Mouse (Mus musculus) hematopoietic stem cell, adult 5-6 weeks (primary cell): ENCODE measurements around the gene Tcf7l1. TPM values are rescaled to one million over a fixed set of nuclear protein-coding genes. Genes with fewer than 3 reads are reported as not detected.

Experiments used
- ATAC-seq, 2 experiments: fragments of 125-278 bp in 1 of 2; replicated peaks in 1 of 2; 2 replicates each; pipeline ENCODE4 v1.8.0; 2016 to 2017; ENCODE audit warnings: inconsistent platforms in 2 of 2, mild to moderate bottlenecking in 2 of 2, moderate number of reproducible peaks in 2 of 2, low read depth in 1 of 2, moderate TSS enrichment in 1 of 2; ENCODE audit not compliant: low FRiP score in 2 of 2, poor library complexity in 2 of 2, severe bottlenecking in 2 of 2, insufficient read depth in 1 of 2, low TSS enrichment in 1 of 2
- total RNA-seq: library from RNA; stranded (forward); fragments of 172-1452, 232-1000 nt; gene quantifications from 2 replicates; pipeline ENCODE4 v1.2.3, GENCODE M21; 2017

Gene Tcf7l1
- total RNA-seq, 1 experiment from 2014 or later = 0.25 TPM

GRCm38 (mm10) chr6:72659717-72660390 is 129.2 kb downstream of the Tcf7l1 start:
- ATAC-seq = peak; percentile 50 to 64

GRCm38 (mm10) chr6:72658006-72658405 is 131.0 kb downstream of the Tcf7l1 start:
- no peak for ATAC-seq

- no peak for ATAC-seq
Observed at GRCm38 (mm10) chr6:72656053-72656442, 133.0 kb downstream of the Tcf7l1 start.

DNA sequence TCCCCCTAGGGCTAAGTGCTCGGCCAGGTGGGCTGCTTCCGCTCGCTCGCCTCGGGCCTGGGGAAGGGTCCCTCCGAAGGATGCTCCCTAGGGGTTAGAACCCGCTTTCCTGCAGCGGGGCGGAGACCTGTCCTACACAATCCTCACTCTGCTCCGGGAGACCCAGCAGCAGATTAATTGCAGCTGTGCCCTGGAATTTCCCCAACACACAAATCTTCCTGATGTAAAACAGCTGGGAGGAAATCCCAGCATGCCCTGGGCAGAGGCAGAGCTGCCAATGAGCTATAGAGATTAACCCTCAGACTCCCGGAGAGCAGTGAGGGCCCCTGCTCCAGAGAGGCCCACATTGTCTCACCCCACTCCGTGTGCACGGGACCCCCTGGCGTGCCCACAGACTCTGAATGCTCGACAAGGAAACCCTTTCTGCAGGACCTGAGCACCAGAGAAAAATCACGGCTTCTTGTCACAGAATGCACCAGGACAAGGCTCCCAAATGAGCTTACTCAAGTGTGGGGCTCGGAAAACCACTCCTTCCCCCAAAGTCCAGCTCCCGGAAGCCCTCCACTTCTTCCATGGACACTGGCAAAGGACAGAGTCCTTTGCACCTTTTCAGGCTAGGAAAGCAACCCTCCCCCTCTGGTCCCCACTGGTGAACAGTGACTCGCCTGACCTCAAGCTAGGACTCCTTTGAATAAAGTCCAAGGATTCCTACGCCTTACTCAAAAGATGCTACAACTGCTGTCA is 133.6 kb downstream of the Tcf7l1 start:
- ATAC-seq = peak; percentile 34 to 46; a peak in 2 of 4 replicates

DNA sequence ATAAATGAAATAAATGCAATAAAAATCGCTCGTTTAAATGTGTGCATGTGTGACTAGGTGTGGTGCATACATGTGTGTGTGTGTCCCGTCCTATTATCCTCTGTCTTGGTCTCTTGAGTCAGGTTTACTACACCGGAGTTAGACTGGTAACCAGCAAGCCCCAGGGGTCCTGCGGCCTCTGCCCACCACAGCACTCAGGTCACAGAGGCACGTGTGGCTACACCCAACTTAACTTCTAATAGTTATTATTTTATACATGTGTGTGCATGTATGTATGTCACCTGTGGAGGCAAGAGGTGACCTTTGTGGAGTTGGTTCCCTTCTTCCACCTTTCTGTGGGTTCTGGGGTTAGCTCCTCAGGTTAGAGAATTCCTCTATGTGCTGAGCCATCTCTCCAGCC is 134.7 kb downstream of the Tcf7l1 start:
- ATAC-seq = no peak

GRCm38 (mm10) chr6:72653419-72653818 is 135.6 kb downstream of the Tcf7l1 start:
- ATAC-seq = no peak

DNA sequence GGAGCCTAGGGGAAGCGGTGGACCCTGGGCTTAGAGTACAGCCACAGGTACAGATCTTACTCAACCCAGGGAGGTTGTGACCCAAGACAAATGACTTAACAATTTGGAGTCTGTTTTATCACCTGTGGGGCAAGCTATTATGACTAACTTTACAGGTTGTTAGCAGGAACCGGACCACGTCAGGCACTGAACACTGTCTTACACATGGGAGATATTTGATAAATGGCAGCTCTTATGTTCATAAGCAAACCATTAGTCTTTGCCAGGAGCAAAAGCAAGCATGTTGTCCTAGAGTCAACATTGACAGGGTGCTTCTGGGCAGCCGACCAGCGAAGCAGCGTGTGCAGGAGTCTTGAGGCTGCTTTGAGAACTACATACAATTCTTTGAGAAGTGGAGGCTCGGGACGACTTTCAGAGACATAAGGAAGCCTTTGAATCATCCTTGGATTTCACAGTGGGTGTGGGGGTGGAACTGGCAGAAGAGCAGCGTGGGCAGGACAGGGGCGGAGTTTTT is 138.7 kb downstream of the Tcf7l1 start:
- ATAC-seq = no peak

GRCm38 (mm10) chr6:72648002-72648595 is 141.0 kb downstream of the Tcf7l1 start:
- ATAC-seq = no peak

DNA sequence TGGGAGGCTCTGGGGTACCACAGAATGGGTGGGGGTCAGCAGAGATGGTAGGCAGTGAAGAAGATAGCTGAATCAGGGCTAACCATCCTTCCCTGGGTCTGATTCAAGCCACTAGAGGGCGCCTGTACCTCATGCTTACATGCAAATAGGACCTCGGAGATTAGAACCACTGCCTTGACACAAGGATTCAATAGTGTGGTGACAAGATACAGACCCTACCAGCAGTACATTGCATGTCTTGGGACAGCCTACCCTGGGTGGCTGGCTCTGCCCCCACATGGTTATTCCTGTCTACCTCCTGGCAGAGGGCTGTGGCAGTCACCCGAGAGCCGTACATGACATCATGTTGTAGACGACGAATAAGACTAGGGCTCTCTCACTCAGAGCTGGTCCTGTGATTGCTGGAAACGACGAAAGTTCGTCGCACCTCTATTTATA is 141.7 kb downstream of the Tcf7l1 start:
- peak; percentile 67 to 87 for ATAC-seq

DNA sequence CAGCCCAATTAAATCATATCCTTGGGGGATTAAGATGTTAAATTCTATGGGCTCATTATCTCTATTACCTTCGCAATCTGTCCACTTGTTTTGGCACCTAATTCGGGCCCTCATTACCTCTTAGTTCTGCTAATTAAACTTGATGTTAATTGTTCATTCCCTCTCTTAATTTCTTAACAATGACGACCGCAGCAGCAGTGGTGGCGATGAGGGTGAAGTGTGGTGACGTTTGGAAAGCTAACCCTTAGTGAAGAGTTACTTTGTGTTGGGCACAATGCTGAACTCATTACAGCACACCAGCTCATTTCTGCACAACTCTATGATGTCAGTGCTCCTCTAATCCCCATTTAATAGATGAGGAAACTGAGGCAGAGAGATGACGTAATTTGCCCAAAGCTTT is 143.7 kb downstream of the Tcf7l1 start:
- ATAC-seq = no peak

DNA sequence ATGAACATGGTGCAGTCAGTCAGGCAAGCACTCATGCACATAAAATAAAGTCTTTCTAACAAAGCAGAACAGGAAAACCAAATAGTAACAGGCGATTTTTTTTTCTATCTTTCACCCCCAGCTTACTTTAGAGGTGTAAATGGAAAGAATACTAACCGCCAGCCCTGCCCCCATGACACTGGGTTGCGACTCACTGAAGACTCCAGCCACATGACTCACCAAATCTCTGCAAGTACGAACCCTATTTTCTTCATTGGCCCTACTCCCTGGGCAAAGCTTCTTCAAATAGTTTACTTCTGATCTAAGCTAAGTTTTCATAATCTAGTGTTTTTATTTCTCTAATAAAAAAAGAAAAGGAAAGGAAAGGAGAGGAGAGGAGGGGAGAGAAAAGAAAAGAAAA is 144.5 kb downstream of the Tcf7l1 start:
- ATAC-seq = no peak

DNA sequence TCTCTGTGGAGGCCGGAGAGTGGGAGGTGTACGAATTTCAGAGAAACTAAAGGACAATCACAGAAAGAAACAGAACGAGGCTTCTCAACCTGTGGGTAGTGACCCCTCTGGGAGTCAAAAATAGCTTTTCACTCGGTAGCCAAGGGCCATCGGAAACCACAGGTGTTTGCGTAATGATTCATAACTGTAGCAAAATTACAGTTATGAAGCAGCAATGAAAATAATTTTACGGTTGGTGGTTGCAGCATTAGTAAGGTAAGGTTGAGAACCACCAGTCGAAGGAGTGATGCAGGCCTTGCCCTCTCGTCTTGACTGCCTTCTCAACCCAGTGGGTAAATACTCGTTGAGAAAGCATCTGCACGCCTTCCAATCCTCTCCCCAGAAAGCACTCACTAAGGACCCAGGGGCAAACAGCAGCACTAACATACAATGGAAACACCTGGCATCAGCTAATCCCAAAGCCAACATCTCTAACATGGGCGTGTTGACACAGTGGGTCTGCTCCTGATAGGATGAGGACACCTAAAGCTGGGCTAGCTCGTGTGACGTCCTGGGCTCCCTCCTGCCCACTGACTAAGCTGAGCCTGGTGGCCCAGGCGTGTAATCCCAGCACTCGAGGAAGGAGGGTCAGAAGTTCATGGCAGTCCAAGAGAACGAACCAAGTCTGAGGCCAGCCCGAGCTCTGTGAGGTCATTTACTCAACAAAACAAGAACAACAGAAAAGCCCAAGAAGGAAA is 147.7 kb downstream of the Tcf7l1 start:
- ATAC-seq = no peak

GRCm38 (mm10) chr6:72636940-72637339 is 152.1 kb downstream of the Tcf7l1 start:
- ATAC-seq = no peak

DNA sequence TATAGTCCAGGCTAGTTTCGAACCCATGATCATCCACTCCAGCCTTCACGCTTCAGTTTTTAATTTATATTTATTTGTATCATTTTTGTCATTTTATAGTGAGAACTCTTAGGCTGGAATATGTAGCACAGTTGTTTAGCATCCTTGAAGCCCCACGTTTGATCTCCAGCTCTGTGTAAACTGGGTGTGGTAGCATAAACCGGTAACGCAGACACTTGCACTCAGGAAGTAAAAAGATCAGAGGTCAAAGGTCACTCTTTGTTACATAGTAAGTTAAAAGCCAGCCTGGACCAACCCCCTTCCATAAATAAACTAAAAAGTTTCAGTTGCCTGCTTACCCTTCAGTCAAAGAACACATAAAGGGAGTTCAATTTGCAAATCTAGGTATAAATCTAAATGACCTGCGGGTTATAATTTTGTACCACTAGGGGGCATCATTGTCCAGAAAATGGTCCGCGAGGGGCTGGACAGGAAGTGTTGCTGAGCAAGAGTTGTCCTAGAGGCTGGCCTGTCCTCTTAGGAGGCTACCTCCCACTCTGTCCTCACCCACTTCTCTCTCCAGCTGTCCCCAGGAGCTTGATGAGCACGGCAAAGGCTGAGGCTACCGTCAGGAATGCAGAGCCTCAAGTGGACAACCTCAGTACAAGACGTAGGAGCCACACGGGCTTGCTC is 153.2 kb downstream of the Tcf7l1 start:
- ATAC-seq = peak; percentile 55 to 66

DNA sequence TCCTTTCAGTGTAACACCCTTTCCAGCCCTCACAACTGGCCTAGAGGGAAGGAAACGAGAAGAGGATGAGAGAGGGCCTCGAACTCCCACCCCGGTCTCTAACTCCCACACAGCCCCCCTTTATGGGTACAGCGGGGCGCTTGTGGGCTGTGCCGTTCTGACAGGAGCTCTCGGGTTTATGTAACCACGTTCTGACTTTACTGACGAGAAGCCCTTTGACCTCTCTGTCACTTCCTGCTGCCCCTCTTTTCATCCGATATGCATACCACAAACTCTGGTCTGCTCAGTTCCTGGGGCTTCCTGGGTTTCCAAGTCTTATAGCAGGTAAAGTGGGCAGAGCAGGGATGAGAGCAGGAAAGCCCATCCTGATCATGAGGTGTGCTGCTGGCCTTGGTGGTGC is 154.7 kb downstream of the Tcf7l1 start:
- ATAC-seq = no peak

DNA sequence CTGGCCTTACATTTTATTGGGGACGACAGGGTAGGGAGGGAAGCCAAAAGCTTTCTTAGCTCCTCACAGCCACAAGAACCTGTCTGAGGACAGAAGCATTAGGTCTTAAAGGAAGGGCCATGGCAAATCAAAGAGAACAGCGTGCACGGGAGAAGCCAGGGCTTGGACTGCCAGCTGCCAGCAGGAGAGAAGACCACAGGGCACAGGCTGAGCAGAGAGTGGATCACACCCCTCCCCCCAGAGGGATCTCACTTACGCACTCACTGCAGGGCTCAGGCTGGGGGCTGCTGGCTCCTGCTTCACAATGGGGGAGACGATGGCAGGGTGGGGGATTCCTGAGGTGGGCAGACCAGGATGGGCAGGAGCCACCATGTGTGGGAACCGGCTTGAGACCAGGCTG is 157.4 kb downstream of the Tcf7l1 start:
- ATAC-seq = no peak

DNA sequence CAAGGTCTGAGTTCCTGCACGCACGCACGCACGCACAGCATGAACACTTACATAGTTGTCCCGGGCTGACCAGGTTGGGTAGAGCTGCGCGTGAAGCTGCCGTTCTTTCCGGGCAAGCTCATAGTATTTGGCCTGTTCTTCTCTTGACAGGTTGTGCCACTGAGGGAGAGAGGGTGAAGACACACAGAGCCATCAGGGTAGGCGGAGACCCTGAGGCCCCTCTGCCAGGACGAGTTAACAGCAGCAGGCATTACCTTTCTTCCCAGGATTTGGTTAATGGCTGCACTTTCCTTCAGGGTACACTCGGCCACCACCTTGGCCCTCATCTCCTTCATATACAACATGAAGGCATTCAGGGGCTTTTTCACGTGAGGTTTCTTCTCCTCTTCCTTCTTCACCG is 158.1 kb downstream of the Tcf7l1 start:
- no peak for ATAC-seq
